Mouse (Mus musculus) embryonic facial prominence, embryonic 12.5 days (tissue): ENCODE measurements around the gene Ccser2. TPM values are rescaled to one million over a fixed set of nuclear protein-coding genes. Genes with fewer than 3 reads are reported as not detected.
A peak's percentile ranks its signal among the peaks of the same experiment; 100 is the strongest.

Experiments used
- ATAC-seq: fragments of 200-750 bp; cut with Nextera tagmentation; 2 replicates; pipeline ENCODE4 v1.8.0; 2017; ENCODE audit not compliant: insufficient number of reproducible peaks, insufficient read depth, low FRiP score, low TSS enrichment
- H3K27ac ChIP-seq: fragments of 300-500 bp; sonication (generic); 2 replicates; pipeline ENCODE4 v1.5.1; 2016; ENCODE audit warnings: mild to moderate bottlenecking
- H3K27me3 ChIP-seq: fragments of 300-500 bp; sonication (generic); 2 replicates; pipeline ENCODE4 v1.6.1; 2016; ENCODE audit warnings: mild to moderate bottlenecking, moderate library complexity
- H3K36me3 ChIP-seq: fragments of 300-500 bp; sonication (generic); 2 replicates; pipeline ENCODE4 v1.6.1; 2016; ENCODE audit warnings: mild to moderate bottlenecking
- H3K4me1 ChIP-seq: fragments of 300-500 bp; sonication (generic); 2 replicates; pipeline ENCODE4 v1.6.1; 2016
- H3K4me2 ChIP-seq: fragments of 300-500 bp; sonication (generic); replicated peaks from 2 replicates; pipeline ENCODE4 v1.6.1; 2016; ENCODE audit warnings: mild to moderate bottlenecking, moderate library complexity
- H3K4me3 ChIP-seq: fragments of 300-500 bp; sonication (generic); 2 replicates; pipeline ENCODE4 v1.5.1; 2016; ENCODE audit warnings: mild to moderate bottlenecking
- H3K9ac ChIP-seq: fragments of 300-500 bp; sonication (generic); 2 replicates; pipeline ENCODE4 v1.6.1; 2016; ENCODE audit warnings: mild to moderate bottlenecking, moderate library complexity
- H3K9me3 ChIP-seq: fragments of 300-500 bp; sonication (generic); 2 replicates; pipeline ENCODE4 v1.6.1; 2016; ENCODE audit warnings: mild to moderate bottlenecking, moderate library complexity
- WGBS: fragments of 180-500 bp; shearing (Covaris S2); methylation state at CpG from one replicate; pipeline ENCODE4 v1.1.7; 2016; 5-methylcytosine and 5-hydroxymethylcytosine counted together
- polyA plus RNA-seq: library from polyadenylated mRNA; unstranded; fragments of >200 nt; fragmentation: Nextera tagmentation; extraction: Ambion mirVana; gene quantifications from 2 replicates; pipeline ENCODE4 v1.2.1, GENCODE M21; 2016

Ccser2 gene
- polyA plus RNA-seq, 1 experiment from 2014 or later = 44.9 TPM

GRCm38 (mm10) chr14:36905809-36906522 is 62.6 kb downstream of the Ccser2 start:
- no peaks in the 10 kb centered on the region for H3K4me1 ChIP-seq
- no peak overlapping the region for H3K4me2 ChIP-seq
- 86% methylated on average over 11 of the region's 11 CpGs for WGBS
- H3K36me3 ChIP-seq = no peaks in the 10 kb centered on the region; the same call in 1 of the 2 replicates
- H3K9ac ChIP-seq = no peak overlapping the region
- ATAC-seq = no peak
- H3K27ac ChIP-seq = no peak overlapping the region
- H3K4me3 ChIP-seq = no peak overlapping the region
- H3K9me3 ChIP-seq = no peaks in the 10 kb centered on the region
- H3K27me3 ChIP-seq = no peaks in the 10 kb centered on the region

- Histone ChIP-seq H3K27ac (no peak overlapping the region), H3K4me3 (no peak overlapping the region), H3K9ac (no peak overlapping the region), H3K4me2 (no peak overlapping the region), H3K4me1 (no peaks in the 10 kb centered on the region), H3K27me3 (no peaks in the 10 kb centered on the region), H3K36me3 (peaks cover 4% of the 10 kb centered on the region; the same call in 1 of the 2 replicates), H3K9me3 (no peaks in the 10 kb centered on the region)
- WGBS = 87% methylated on average over 1 of the region's 1 CpGs
- no peak for ATAC-seq
Measured at GRCm38 (mm10) chr14:36904206-36904605, 64.4 kb downstream of the Ccser2 start.

DNA sequence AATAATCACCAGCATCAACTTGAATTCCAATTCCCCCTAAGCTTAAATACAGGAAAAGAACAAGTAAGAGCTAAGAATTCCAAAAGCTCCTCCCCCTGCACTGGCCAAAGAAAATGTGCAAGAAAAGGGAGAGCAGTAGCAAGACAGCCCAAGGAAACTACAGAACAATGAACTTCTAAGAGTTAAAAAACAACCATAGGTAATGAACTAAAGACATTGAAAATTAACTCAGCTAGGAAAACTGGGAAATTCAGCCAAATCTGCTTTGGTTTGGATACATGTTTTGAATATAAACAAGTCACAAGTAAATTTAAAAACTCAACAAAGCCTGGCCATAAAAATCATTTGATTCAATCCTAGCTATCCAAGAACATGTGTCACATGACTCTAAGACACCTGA is 67.7 kb downstream of the Ccser2 start:
- H3K4me2 ChIP-seq = no peak overlapping the region
- H3K4me3 ChIP-seq = no peak overlapping the region
- H3K27me3 ChIP-seq = no peaks in the 10 kb centered on the region
- no peak for ATAC-seq
- H3K36me3 ChIP-seq = peaks cover 4% of the 10 kb centered on the region; the same call in 1 of the 2 replicates
- H3K9ac ChIP-seq = no peak overlapping the region
- no peaks in the 10 kb centered on the region for H3K9me3 ChIP-seq
- H3K27ac ChIP-seq = no peak overlapping the region
- no peaks in the 10 kb centered on the region for H3K4me1 ChIP-seq

GRCm38 (mm10) chr14:36894701-36895100 is 73.9 kb downstream of the Ccser2 start:
- Histone ChIP-seq H3K36me3 (no peaks in the 10 kb centered on the region), H3K4me2 (no peak overlapping the region), H3K27me3 (no peaks in the 10 kb centered on the region), H3K27ac (no peak overlapping the region), H3K4me3 (no peak overlapping the region), H3K9me3 (no peaks in the 10 kb centered on the region), H3K4me1 (0 out of 2 replicates have a peak, but pooled peaks cover 6% of the 10 kb centered on the region), H3K9ac (no peak overlapping the region)
- 72% methylated on average over 3 of the region's 3 CpGs for WGBS
- ATAC-seq = no peak

GRCm38 (mm10) chr14:36892762-36893358 is 75.7 kb downstream of the Ccser2 start:
- H3K27me3 ChIP-seq = no peaks in the 10 kb centered on the region
- 37% methylated on average over 2 of the region's 2 CpGs for WGBS
- H3K9me3 ChIP-seq = no peaks in the 10 kb centered on the region
- peak overlapping the region; percentile 46; the same call in 1 of the 2 replicates for H3K27ac ChIP-seq
- no peak for ATAC-seq
- no peak overlapping the region for H3K4me3 ChIP-seq
- H3K4me2 ChIP-seq = no peak overlapping the region
- 0 out of 2 replicates have a peak, but pooled peaks cover 6% of the 10 kb centered on the region for H3K4me1 ChIP-seq
- H3K36me3 ChIP-seq = 0 out of 2 replicates have a peak, but pooled peaks cover 2% of the 10 kb centered on the region
- no peak overlapping the region for H3K9ac ChIP-seq

- Histone ChIP-seq H3K27ac (no peak overlapping the region), H3K36me3 (0 out of 2 replicates have a peak, but pooled peaks cover 2% of the 10 kb centered on the region), H3K27me3 (no peaks in the 10 kb centered on the region), H3K4me1 (0 out of 2 replicates have a peak, but pooled peaks cover 6% of the 10 kb centered on the region), H3K4me3 (no peak overlapping the region), H3K4me2 (no peak overlapping the region), H3K9me3 (no peaks in the 10 kb centered on the region), H3K9ac (no peak overlapping the region)
- no peak for ATAC-seq
- 75% methylated on average over 7 of the region's 7 CpGs for WGBS
Measured at GRCm38 (mm10) chr14:36890130-36890529, 78.4 kb downstream of the Ccser2 start.

DNA sequence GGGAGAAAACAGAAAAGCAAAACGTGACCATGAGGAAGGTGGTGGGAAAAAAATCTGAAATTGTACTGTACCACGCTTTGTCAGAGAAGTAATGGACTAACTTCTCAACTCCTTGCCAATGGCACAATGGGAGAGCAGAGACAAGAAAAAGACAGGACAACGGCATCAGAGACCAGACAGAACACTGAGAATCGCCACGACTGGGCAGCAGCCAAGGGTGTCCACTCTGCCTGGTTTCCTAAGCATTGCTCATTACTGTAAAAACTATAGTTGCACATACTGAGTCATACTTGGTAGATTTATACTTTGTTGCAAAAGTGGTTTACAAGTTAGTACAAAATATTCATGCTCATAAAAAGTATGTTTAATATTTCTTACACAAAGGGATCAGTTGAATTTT is 82.9 kb downstream of the Ccser2 start:
- no peak overlapping the region for H3K4me3 ChIP-seq
- no peak overlapping the region for H3K9ac ChIP-seq
- no peak for ATAC-seq
- no peak overlapping the region for H3K27ac ChIP-seq
- H3K4me2 ChIP-seq = no peak overlapping the region
- H3K27me3 ChIP-seq = no peaks in the 10 kb centered on the region
- no peaks in the 10 kb centered on the region for H3K9me3 ChIP-seq
- H3K4me1 ChIP-seq = no peaks in the 10 kb centered on the region
- 88% methylated on average over 5 of the region's 5 CpGs for WGBS
- H3K36me3 ChIP-seq = 0 out of 2 replicates have a peak, but pooled peaks cover 2% of the 10 kb centered on the region

DNA sequence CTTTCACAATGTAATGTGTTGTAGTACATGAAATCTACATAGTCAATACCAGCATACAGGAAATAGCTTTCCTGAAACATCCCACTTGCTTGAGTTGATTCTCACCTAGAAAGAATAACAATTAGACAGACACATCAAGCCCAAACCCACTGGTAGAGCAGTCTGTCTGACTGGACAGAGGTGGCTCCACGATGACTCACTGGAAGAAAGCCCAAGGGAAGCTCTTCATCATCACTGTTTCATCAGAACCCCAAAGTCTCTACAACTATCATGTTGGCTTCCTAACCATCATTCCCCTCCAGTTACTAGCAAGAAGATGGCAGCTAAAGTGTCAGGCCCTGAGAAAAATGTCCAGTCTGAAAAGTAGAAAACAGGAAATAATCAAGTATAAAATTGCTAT is 83.5 kb downstream of the Ccser2 start:
- WGBS = 100% methylated on average over 1 of the region's 1 CpGs
- H3K27ac ChIP-seq = no peak overlapping the region
- no peak for ATAC-seq

DNA sequence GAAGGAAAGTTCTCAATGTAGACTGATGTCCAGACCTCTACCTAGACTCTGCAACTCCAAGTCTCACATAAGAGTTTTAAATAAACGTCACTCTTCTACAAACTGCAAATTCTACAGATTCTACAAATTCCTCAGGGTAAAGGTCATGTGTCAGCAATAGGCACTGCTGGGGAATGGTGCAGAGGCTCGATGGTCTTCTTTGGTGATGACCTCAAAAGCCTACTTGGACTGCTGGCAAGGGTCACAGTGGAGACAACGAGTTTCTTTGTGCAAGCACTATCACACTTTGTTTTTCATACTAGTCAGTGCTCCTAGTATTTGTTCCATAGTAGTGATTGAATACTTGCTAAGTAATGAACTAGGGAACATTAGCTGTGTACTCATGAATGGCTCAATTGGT is 85.0 kb downstream of the Ccser2 start:
- no peak for ATAC-seq
- Histone ChIP-seq H3K4me3 (no peak overlapping the region), H3K9ac (no peak overlapping the region), H3K4me2 (no peak overlapping the region), H3K4me1 (no peaks in the 10 kb centered on the region), H3K27ac (no peak overlapping the region), H3K27me3 (no peaks in the 10 kb centered on the region), H3K9me3 (no peaks in the 10 kb centered on the region), H3K36me3 (peaks cover 12% of the 10 kb centered on the region)
- WGBS = 25% methylated on average over 3 of the region's 3 CpGs

More for the DNA sequence above, 83.5 kb downstream of the Ccser2 start:
- no peak overlapping the region for H3K9ac ChIP-seq
- H3K4me2 ChIP-seq = no peak overlapping the region
- H3K4me1 ChIP-seq = no peaks in the 10 kb centered on the region
- H3K4me3 ChIP-seq = no peak overlapping the region
- H3K27me3 ChIP-seq = no peaks in the 10 kb centered on the region
- H3K9me3 ChIP-seq = no peaks in the 10 kb centered on the region
- H3K36me3 ChIP-seq = 0 out of 2 replicates have a peak, but pooled peaks cover 2% of the 10 kb centered on the region

DNA sequence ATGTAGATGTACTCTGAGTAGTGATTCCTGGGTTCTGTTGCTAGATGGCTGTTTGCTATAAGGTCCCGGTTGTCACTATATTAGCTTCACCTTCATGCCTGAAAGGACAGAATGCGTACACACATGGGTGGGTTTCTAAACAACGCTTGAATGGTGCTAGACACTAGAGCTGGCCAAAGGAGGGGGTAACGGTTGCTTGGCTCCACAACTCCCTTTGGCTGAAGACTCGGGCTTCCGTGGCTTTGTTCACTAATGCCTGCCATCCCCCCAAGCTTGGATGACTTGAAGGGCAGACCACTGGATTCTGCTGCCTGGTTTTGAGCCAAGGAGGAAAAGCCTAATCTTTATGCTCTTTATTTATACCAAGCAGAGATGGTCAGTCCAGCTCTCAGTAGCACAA is 98.3 kb downstream of the Ccser2 start:
- Histone ChIP-seq H3K36me3 (no peaks in the 10 kb centered on the region), H3K27me3 (no peaks in the 10 kb centered on the region), H3K9me3 (no peaks in the 10 kb centered on the region), H3K4me1 (no peaks in the 10 kb centered on the region), H3K9ac (no peak overlapping the region), H3K4me3 (no peak overlapping the region), H3K27ac (no peak overlapping the region), H3K4me2 (no peak overlapping the region)
- 84% methylated on average over 6 of the region's 6 CpGs for WGBS
- ATAC-seq = no peak

DNA sequence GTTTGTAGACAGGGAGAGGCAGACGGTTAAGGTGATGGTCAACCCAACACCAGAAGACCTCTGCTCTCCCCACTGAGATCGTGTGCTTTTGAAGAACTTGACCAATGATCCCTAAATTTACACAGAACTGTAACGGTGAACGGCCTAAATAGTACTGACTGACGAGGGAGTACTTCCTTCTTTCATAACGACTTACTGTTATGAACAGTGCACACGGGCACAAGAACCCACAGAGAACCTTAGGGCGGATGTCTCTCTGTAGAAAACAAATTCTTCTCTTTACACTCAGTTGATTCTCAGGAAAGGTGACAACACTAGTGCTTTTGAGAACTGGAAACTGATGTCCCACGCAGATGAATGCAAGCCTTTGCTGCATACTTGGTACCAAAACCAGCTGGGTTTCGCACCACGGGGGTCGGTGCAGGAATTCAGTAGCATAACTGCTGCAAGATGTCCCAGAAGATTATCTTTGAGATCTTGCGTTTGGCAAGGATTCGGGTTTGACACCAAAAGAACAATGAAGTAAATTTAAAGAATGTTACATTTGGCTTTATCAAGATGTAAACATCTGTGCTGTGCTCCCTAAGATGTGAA is 99.7 kb downstream of the Ccser2 start:
- H3K9me3 ChIP-seq = no peaks in the 10 kb centered on the region
- no peak for ATAC-seq
- H3K4me3 ChIP-seq = no peak overlapping the region
- H3K27me3 ChIP-seq = no peaks in the 10 kb centered on the region
- no peak overlapping the region for H3K27ac ChIP-seq
- WGBS = 74% methylated on average over 14 of the region's 14 CpGs
- H3K36me3 ChIP-seq = no peaks in the 10 kb centered on the region
- no peak overlapping the region for H3K4me2 ChIP-seq
- H3K4me1 ChIP-seq = no peaks in the 10 kb centered on the region
- H3K9ac ChIP-seq = no peak overlapping the region
